Mouse (Mus musculus) adrenal gland (tissue): ENCODE measurements around the gene Gm8909.
"Not testable (repeated sequence)": the region's sequence is repeated elsewhere in the genome, so short reads cannot be mapped to it uniquely, and the experiment has no call there.

Experiments used
- intact Hi-C: fragments of 180-260 bp; cut with DNase I; formaldehyde crosslinking; loops from one replicate; pipeline ENCODE4 v1.15.1; 2025
- long read RNA-seq, 2 experiments: library from polyadenylated mRNA; unstranded; transcript quantifications; one replicate each; pipeline ENCODE4 v2.0.0; 2020; ENCODE audit warnings: borderline replicate concordance in 1 of 2; ENCODE audit not compliant: insufficient replicate concordance in 1 of 2

The Gm8909 gene
- long read RNA-seq, experiment 1: 0 reads
- long read RNA-seq, experiment 2: 0 reads

DNA sequence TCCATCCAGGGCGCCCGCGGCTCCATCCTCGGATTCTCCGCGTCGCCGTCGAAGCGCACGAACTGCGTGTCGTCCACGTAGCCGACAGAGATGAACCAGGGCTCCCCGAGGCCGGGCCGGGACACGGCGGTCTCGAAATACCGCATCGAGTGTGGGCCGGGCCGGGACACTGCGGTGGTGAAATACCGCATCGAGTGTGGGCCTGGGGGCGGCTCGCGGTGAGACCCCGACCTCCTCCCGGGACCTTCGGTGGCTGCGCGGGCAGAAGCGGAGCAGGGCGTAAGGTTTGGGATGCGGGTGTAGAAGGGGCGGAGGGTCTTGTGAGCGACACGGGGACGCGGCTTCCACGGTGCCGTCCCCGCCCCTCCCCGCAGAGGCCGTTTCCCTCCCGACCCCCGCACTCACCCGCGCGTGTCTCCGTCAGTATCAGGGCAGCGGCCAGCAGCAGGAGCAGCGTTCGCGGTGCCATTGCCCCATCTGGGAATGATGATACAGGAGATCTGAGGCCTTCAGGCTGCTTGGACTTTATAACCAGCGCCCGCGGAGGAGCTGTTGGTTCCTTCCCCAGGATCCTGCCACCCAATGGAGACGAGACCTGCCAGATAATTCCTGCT, at the start of gene Gm8909:
TSS of gene Gm8909 (minus strand) at position 499 of the 614 bp plus-strand sequence.
- intact Hi-C loops: no loop called here

- intact Hi-C loops: no loop called here
Measured at GRCm38 (mm10) chr17:36215586-36215985, 47.2 kb upstream of the Gm8909 start.

GRCm38 (mm10) chr17:36206846-36207245, 38.5 kb upstream of the Gm8909 start:
- intact Hi-C loops: no loop called here

GRCm38 (mm10) chr17:36205862-36206261, 37.5 kb upstream of the Gm8909 start:
- intact Hi-C loops: no loop called here

DNA sequence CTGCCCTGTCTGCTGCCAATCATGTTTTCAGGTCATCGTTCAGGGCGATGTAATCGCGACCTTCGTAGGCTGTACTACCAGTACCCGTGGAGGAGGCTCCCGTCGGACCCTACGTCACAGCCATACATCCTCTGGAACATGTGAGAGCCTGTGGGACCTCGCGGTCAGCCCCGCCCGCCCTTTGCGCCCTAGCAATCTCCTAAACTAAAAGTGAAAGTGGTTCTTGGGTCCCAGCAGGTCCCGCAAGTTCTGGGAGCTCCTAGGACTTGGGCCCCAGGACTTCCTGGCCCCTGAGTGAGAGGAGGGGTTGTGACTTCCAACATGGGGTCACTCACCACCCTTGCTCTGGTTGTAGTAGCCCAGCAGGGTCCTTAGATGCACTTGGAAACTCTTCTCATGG, 37.1 kb upstream of the Gm8909 start:
- intact Hi-C loops: no loop called here

- intact Hi-C loops: no loop called here
Measured at GRCm38 (mm10) chr17:36201851-36202250, 33.5 kb upstream of the Gm8909 start.

- intact Hi-C loops: loop anchor here (10.0 kb wide), 1 partner anchor 134 kb away; no protein-coding TSS in a partner anchor
Measured at GRCm38 (mm10) chr17:36198317-36198716, 30.0 kb upstream of the Gm8909 start.

GRCm38 (mm10) chr17:36194471-36194870, 26.1 kb upstream of the Gm8909 start:
- intact Hi-C loops: loop anchor here (10.0 kb wide), 1 partner anchor 130 kb away; no protein-coding TSS in a partner anchor

DNA sequence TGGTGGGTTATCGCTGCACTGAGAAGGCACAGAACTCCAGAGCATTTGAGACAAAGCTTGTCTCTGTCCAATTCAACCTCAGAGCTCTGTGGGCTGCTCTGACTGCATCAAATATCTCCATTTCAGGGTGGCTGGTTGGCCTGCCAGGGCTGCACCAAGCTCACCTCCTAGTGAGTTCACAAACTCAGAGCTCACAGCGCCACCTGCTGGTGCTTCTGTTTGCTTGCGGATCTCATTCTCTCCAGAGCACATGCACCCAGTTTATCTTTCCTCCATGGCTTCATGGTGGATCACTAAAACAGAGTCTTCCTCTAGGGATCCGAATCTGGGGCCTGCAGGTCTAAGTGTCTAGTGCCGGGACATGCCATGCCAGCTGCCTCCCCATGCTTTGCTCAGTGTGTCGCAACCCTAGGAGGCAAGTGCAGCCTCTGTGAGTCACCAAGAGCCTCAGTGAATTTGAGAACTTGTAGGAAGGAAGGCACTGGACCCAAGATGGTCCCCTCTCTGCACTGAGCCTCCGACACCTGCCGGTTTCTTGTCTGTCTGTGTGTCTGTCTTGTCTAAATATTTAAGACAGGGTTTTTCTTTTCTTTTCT, 25.3 kb upstream of the Gm8909 start:
- intact Hi-C loops: loop anchor here (10.0 kb wide), 1 partner anchor 129 kb away; no protein-coding TSS in a partner anchor

DNA sequence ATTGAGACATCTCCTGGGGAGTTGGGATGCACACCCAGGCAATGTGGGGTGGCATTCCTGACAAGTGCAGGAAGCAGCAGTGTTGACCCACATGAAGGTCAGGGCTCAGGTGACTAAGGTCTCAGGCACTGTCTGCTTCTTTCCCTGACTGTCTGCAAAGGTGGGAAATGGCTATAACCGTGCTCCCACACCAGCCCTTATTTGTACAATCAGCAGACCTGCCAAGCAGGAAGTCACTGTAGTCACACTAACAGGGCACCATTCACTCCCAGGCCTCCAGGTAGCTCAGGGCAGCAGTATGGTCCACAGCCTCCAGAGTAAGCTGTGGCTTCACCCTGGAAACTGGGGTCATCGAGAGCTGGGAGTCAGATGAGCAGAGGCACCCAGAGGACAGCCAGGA, 24.0 kb upstream of the Gm8909 start:
- intact Hi-C loops: loop anchor here (10.0 kb wide), 1 partner anchor 128 kb away; no protein-coding TSS in a partner anchor

GRCm38 (mm10) chr17:36190169-36190507, 21.8 kb upstream of the Gm8909 start, which contains the start of gene H2-T3:
H2-T3 (minus strand) TSS chr17:36190287.
- intact Hi-C loops: loop anchor here (10.0 kb wide), 1 partner anchor 125 kb away; no protein-coding TSS in a partner anchor

- intact Hi-C loops: loop anchor here (10.0 kb wide), 1 partner anchor 125 kb away; no protein-coding TSS in a partner anchor
Measured at GRCm38 (mm10) chr17:36189491-36190168, 21.3 kb upstream of the Gm8909 start.

DNA sequence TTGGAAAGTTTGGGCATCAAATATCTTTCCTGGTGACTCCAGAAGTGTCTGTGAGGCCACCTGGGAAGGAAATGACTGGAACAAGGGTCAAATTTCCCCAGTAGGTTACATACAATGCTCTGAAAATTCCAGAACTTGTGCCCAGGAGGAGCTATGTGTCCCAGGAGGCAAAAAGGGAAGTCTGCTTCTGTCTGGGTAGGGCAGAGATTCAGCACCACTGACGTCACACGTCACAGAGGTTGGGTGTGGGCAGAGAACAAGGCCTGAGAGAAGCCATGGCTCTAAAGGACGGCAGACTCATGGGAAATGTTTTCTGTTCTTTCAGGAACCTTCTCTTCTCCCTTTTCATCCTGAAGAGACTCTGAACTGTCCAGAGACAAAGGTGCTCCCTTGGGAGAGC, 19.2 kb upstream of the Gm8909 start:
- intact Hi-C loops: no loop called here

DNA sequence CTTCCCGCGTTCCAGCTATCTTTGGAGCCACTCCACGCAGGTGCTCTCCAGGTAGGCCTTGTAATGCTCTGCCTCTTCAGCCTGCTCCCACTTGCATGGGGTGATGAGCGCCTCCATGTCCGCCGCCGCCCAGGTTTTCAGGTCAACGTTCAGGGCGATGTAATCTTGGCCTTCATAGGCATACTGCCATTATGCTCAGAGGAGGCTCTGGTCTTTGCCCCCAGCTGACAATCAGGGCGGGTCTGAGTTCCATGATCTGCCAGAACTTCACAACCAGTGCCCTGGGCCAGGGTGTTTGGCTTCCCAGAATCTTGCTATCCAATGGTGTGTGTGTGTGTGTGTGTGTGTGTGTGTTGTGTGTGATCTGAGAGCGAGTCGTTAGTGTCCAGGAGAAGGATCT, 13.9 kb upstream of the Gm8909 start:
- intact Hi-C loops: no loop called here

- intact Hi-C loops: not testable (repeated sequence)
Measured at GRCm38 (mm10) chr17:36179446-36179845, 11.1 kb upstream of the Gm8909 start.

GRCm38 (mm10) chr17:36178938-36179337, 10.6 kb upstream of the Gm8909 start:
- intact Hi-C loops: not testable (repeated sequence)

GRCm38 (mm10) chr17:36176132-36176531, 7.8 kb upstream of the Gm8909 start:
- intact Hi-C loops: not testable (repeated sequence)

DNA sequence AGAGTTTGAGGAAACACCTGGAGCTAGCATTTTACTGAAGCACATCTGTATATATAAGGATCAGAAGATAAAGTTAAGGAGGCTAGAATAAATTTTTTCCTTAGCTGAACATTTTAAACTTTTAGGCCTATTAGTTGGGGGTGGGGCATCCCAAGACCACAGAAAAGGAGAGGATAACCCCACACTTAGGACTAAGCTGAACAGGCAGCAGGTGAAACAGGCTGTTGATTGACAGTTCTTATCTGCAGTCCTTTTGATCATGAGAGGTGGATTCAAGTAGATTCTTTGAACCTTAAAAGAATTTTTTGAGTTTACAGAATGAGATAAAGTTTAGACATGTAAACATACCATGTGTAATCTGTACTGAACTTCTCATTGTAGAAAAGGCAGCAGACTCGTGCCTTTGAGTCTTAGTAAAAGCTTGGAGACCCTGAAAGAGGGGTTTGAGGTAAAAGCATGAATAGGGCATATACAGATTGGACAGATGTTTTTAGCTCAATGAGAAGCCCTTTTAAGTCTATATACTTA, 2.0 kb upstream of the Gm8909 start:
- intact Hi-C loops: no loop called here

DNA sequence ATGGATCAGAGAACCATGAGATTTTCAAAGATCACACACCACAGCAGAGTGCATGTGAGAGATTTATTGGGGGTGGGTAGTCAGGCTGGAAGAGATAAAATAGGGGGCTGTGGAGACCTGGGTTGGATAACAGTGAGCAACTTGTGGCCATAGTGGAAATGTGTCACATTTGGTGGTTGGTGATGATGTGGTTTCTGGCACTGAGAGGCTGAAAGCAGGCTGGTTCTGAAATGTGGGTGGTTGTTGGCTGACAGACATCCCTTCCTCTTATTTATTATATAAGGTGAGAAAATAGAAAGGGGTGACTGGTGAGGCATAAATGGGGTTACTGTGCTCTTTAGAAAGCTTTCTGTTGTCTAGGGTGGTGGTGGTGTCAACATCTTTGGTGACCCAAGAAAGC, 1.4 kb upstream of the Gm8909 start:
- intact Hi-C loops: no loop called here

DNA sequence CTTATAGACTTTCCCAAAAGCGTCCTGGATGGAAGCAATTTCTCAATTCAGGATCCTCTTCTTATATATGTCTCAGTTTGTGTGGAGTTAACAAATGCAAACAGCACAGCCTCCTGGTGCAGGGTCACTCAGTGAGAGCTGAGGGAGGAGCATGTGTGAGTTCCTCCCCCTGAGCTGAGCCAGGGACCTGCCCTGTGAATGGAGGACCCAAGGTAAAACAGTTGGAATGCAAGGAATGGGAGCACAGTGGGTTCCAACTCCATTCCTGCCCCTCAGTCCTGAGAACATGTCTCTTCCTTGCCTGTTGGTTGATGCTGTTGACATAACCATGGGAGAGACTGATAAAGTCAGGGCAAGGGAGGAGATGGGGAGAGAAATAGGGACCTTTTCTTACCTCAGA, 757 bp upstream of the Gm8909 start:
- intact Hi-C loops: not testable (repeated sequence)

DNA sequence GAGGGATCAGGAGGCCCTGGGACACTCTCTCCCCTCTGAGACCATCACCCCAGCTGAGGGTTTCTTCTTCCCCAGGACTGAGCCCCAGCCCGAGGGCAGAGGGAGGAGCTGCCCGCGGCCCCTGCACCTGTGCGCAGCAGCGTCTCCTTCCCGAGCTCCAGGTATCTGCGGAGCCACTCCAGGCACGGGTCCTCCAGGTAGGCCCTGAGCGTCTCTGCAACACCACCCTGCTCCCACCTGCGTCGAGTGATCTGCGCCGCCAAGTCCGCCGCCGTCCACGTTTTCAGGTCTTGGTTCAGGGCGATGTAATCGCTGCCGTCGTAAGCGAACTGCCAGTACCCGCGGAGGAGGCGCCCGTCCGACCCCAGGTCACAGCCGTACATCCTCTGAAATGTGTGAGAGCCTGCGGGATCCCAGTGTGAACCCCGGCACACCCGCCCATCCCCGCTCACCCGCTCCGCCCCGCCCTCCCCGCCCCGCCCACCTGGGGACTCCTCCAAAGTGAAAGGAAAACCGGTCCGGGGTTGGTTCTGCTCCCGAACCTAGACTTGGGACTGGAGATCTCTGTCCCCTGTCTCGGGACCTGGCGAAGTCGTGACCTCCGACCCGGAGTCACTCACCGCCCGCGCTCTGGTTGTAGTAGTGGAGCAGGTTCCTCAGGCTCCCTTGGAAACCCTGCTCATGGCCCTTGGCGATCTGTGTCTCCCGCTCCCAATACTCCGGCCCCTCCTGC, 865 bp downstream of the Gm8909 start:
- intact Hi-C loops: no loop called here
